Mouse (Mus musculus) layer of hippocampus, postnatal 36 days (tissue): Measurements from ENCODE around the gene Brap. TPM values are rescaled to one million over a fixed set of nuclear protein-coding genes. Genes with fewer than 3 reads are reported as not detected.

ENCODE experiments used
- DNase-seq, 2 experiments: peaks; one replicate each; pipeline ENCODE4 v3.0.0; 2022
- total RNA-seq, 2 experiments: library from RNA; stranded (reverse); gene quantifications; 2 replicates each; pipeline ENCODE4 v1.2.3; 2021

Gene Brap
- total RNA-seq, 2 experiments from 2014 or later = 63.6 to 65.5 TPM

- no peak for DNase-seq
Measured at GRCm38 (mm10) chr5:121718462-121718861, 58.1 kb downstream of the Brap start.

- DNase-seq = no peak
Measured at GRCm38 (mm10) chr5:121720888-121721585, 60.7 kb downstream of the Brap start.

- DNase-seq = no peak
Measured at GRCm38 (mm10) chr5:121721841-121722240, 61.5 kb downstream of the Brap start.

GRCm38 (mm10) chr5:121724678-121725077 lies 64.3 kb downstream of the Brap start:
- DNase-seq = no peak

GRCm38 (mm10) chr5:121730057-121730456 lies 69.7 kb downstream of the Brap start:
- no peak for DNase-seq

- DNase-seq = no peak
Measured at GRCm38 (mm10) chr5:121736641-121737040, 76.3 kb downstream of the Brap start.

Other genes starting within 250 kb of the Brap start
- gene Tmem116, start 208.7 kb upstream of the Brap start, total RNA-seq = 1 to 10 TPM; 8.1 to 8.8 TPM
- 100 to 1,000 TPM; 145 to 147 TPM for gene Erp29, start 208.1 kb upstream of the Brap start, total RNA-seq
- gene Adam1b, start 157.1 kb upstream of the Brap start, total RNA-seq = under 1 TPM; 0.13 to 0.15 TPM
- gene Adam1a, start 115.1 kb upstream of the Brap start, total RNA-seq = 10 to 100 TPM; 17.3 to 19.8 TPM
- gene Gm42878, start 115.1 kb upstream of the Brap start, total RNA-seq = 1 to 10 TPM in 1 of 2 experiments, not detected in 1; 2.3 TPM
- 10 to 100 TPM; 75.1 to 83.8 TPM for gene Mapkapk5, start 114.7 kb upstream of the Brap start, total RNA-seq
- 100 to 1,000 TPM; 111 to 121 TPM for gene Aldh2, start 66.7 kb upstream of the Brap start, total RNA-seq
- gene Acad12, start 41.6 kb upstream of the Brap start, total RNA-seq = 1 to 10 TPM; 6.8 to 7.8 TPM
- gene Acad10, start within 50 bp of the Brap start, total RNA-seq = 1 to 10 TPM; 3.7 to 4.1 TPM
- gene Atxn2, start 50.8 kb downstream of the Brap start, total RNA-seq = 100 to 1,000 TPM; 184 to 240 TPM
- gene Sh2b3, start 177.1 kb downstream of the Brap start, total RNA-seq = 10 to 100 TPM; 21.6 to 22.1 TPM
- 10 to 100 TPM in 1 of 2 experiments, 1 to 10 TPM in 1; 8.8 to 11.1 TPM for gene Pheta1, start 188.4 kb downstream of the Brap start, total RNA-seq